Mouse (Mus musculus) midbrain, postnatal 0 days (tissue): ENCODE measurements around the gene Hivep1. TPM values are rescaled to one million over a fixed set of nuclear protein-coding genes. Genes with fewer than 3 reads are reported as not detected.
A peak's percentile ranks its signal among the peaks of the same experiment; 100 is the strongest.

Source experiments
- ATAC-seq: fragments of 200-750 bp; cut with Nextera tagmentation; 2 replicates; pipeline ENCODE4 v1.8.0; 2017; ENCODE audit warnings: moderate number of reproducible peaks, mild to moderate bottlenecking, moderate TSS enrichment, moderate library complexity; ENCODE audit not compliant: low FRiP score
- DNase-seq: peaks from one replicate; pipeline ENCODE4 v3.0.0-alpha.2; 2015; ENCODE audit warnings: low spot score
- H3K27ac ChIP-seq: fragments of 300-500 bp; sonication (generic); 2 replicates; pipeline ENCODE4 v1.5.1; 2014; ENCODE audit warnings: low read depth, mild to moderate bottlenecking, low read length, mixed read lengths
- H3K27me3 ChIP-seq: fragments of 300-500 bp; sonication (generic); 2 replicates; pipeline ENCODE4 v1.6.1; 2014; ENCODE audit warnings: low read length, control low read depth, mixed read lengths; ENCODE audit not compliant: insufficient read depth
- H3K36me3 ChIP-seq: fragments of 300-500 bp; sonication (generic); 2 replicates; pipeline ENCODE4 v1.6.1; 2014; ENCODE audit warnings: low read length, control low read depth, mixed read lengths; ENCODE audit not compliant: insufficient read depth
- H3K4me1 ChIP-seq: fragments of 300-500 bp; sonication (generic); 2 replicates; pipeline ENCODE4 v1.6.1; 2014; ENCODE audit warnings: mild to moderate bottlenecking, control low read depth, antibody characterized with exemption, low read length, mixed read lengths; ENCODE audit not compliant: insufficient read depth
- H3K4me2 ChIP-seq: fragments of 300-500 bp; sonication (generic); 2 replicates; pipeline ENCODE4 v1.6.1; 2014; ENCODE audit warnings: low read depth, mild to moderate bottlenecking, low read length, mixed read lengths; ENCODE audit not compliant: poor library complexity, severe bottlenecking
- H3K4me3 ChIP-seq: fragments of 300-500 bp; sonication (generic); 2 replicates; pipeline ENCODE4 v1.5.1; 2014; ENCODE audit warnings: low read depth, mild to moderate bottlenecking, low read length, moderate library complexity
- H3K9ac ChIP-seq: fragments of 300-500 bp; sonication (generic); replicated peaks from 2 replicates; pipeline ENCODE4 v1.6.1; 2014; ENCODE audit warnings: mild to moderate bottlenecking, low read length, moderate library complexity, mixed read lengths; ENCODE audit not compliant: poor library complexity, severe bottlenecking
- H3K9me3 ChIP-seq: fragments of 300-500 bp; sonication (generic); 2 replicates; pipeline ENCODE4 v1.6.1; 2016; ENCODE audit warnings: low read length, control low read depth
- CTCF ChIP-seq: IDR thresholded peaks from 2 replicates; pipeline ENCODE4 v1.5.1; 2016; ENCODE audit warnings: antibody characterized with exemption, mild to moderate bottlenecking
- WGBS: fragments of 180-500 bp; shearing (Covaris S2); extraction: QIAGEN DNeasy Blood & Tissue Kit; methylation state at CpG from one replicate; pipeline ENCODE4 v1.1.7; 2014; 5-methylcytosine and 5-hydroxymethylcytosine counted together
- polyA plus RNA-seq: library from polyadenylated mRNA; unstranded; fragments of >200 nt; fragmentation: Nextera tagmentation; extraction: Ambion mirVana; gene quantifications from 2 replicates; pipeline ENCODE4 v1.2.1, GENCODE M21; 2015
- total RNA-seq: library from RNA; depleted of rRNA; stranded (reverse); fragments of >200 nt; gene quantifications from 2 replicates; pipeline ENCODE4 v1.2.3, GENCODE M21; 2014

The Hivep1 gene
- total and polyA plus RNA-seq, 2 experiments from 2014 or later: 19.5 to 38.0 TPM

- no peak for ATAC-seq
- Histone ChIP-seq H3K9me3 (no peaks in the 10 kb centered on the region), H3K4me2 (peak overlapping the region; percentile 94), H3K4me1 (peaks cover 3% of the 10 kb centered on the region; the same call in 1 of the 2 replicates), H3K27me3 (no peaks in the 10 kb centered on the region), H3K27ac (peak overlapping the region; percentile 43; the same call in 1 of the 2 replicates), H3K9ac (peak overlapping the region; percentile 52), H3K4me3 (peak overlapping the region; percentile 95), H3K36me3 (no peaks in the 10 kb centered on the region)
- no peak for TF ChIP-seq CTCF
- WGBS: 1% methylated on average over 48 of the region's 48 CpGs
- peak; percentile 62 for DNase-seq
Observed at GRCm38 (mm10) chr13:42048991-42049773, 2.6 kb upstream of the Hivep1 start.

- Histone ChIP-seq H3K4me2 (peak overlapping the region; percentile 94), H3K9me3 (no peaks in the 10 kb centered on the region), H3K4me1 (peaks cover 3% of the 10 kb centered on the region; the same call in 1 of the 2 replicates), H3K9ac (peak overlapping the region; percentile 52), H3K27me3 (no peaks in the 10 kb centered on the region), H3K36me3 (no peaks in the 10 kb centered on the region), H3K27ac (peak overlapping the region; percentile 38; the same call in 1 of the 2 replicates), H3K4me3 (peak overlapping the region; percentile 95)
- WGBS: 2% methylated on average over 8 of the region's 8 CpGs
- DNase-seq (no peak), ATAC-seq (no peak)
- TF ChIP-seq CTCF: no peak
Observed at GRCm38 (mm10) chr13:42049774-42050125, 2.1 kb upstream of the Hivep1 start.

- H3K4me1 ChIP-seq: peaks cover 3% of the 10 kb centered on the region; the same call in 1 of the 2 replicates
- H3K27ac ChIP-seq: no peak overlapping the region
- H3K27me3 ChIP-seq: no peaks in the 10 kb centered on the region
- H3K4me2 ChIP-seq: peak overlapping the region; percentile 94
- H3K9ac ChIP-seq: no peak overlapping the region
- no peaks in the 10 kb centered on the region for H3K9me3 ChIP-seq
- ATAC-seq: no peak
- WGBS: 12% methylated on average over 3 of the region's 3 CpGs
- no peak for DNase-seq
- no peaks in the 10 kb centered on the region for H3K36me3 ChIP-seq
- no peak for TF ChIP-seq CTCF
- H3K4me3 ChIP-seq: peak overlapping the region; percentile 95
Observed at GRCm38 (mm10) chr13:42050160-42050559, 1.7 kb upstream of the Hivep1 start.

- peaks cover 3% of the 10 kb centered on the region; the same call in 1 of the 2 replicates for H3K4me1 ChIP-seq
- no peaks in the 10 kb centered on the region for H3K27me3 ChIP-seq
- H3K9ac ChIP-seq: peak overlapping the region; percentile 37
- ATAC-seq (no peak), DNase-seq (no peak)
- TF ChIP-seq CTCF: no peak
- no peaks in the 10 kb centered on the region for H3K9me3 ChIP-seq
- peak overlapping the region; percentile 40; the same call in 1 of the 2 replicates for H3K27ac ChIP-seq
- 1% methylated on average over 10 of the region's 10 CpGs for WGBS
- peak overlapping the region; percentile 95 for H3K4me3 ChIP-seq
- no peaks in the 10 kb centered on the region for H3K36me3 ChIP-seq
- H3K4me2 ChIP-seq: peak overlapping the region; percentile 94
Observed at GRCm38 (mm10) chr13:42050880-42051201, 980 bp upstream of the Hivep1 start.

- Histone ChIP-seq H3K4me1 (peaks cover 3% of the 10 kb centered on the region; the same call in 1 of the 2 replicates), H3K4me3 (peak overlapping the region; percentile 95), H3K9ac (peak overlapping the region; percentile 90), H3K36me3 (no peaks in the 10 kb centered on the region), H3K27ac (peak overlapping the region; percentile 92), H3K4me2 (peak overlapping the region; percentile 94), H3K9me3 (no peaks in the 10 kb centered on the region), H3K27me3 (no peaks in the 10 kb centered on the region)
- WGBS: under 1% methylated on average over 25 of the region's 51 CpGs
- no peak for TF ChIP-seq CTCF
- ATAC-seq (peak; percentile 89), DNase-seq (peak; percentile 97)
Observed at GRCm38 (mm10) chr13:42051202-42051906, 467 bp upstream of the Hivep1 start.
